Mouse (Mus musculus) embryonic fibroblast, embryonic 13.5 days (primary cell): Measurements from ENCODE around the gene Nt5c3. TPM values are rescaled to one million over a fixed set of nuclear protein-coding genes. Genes with fewer than 3 reads are reported as not detected.

Experiments
- H3K27ac ChIP-seq: 2 replicates; pipeline ENCODE4 v1.5.1; 2012; ENCODE audit warnings: low read length, control low read depth, inconsistent platforms; ENCODE audit not compliant: insufficient read depth
- H3K4me1 ChIP-seq: 2 replicates; pipeline ENCODE4 v1.6.1; 2011; ENCODE audit warnings: low read length; ENCODE audit not compliant: control insufficient read depth, insufficient read depth
- H3K4me3 ChIP-seq: 2 replicates; pipeline ENCODE4 v1.5.1; 2011; ENCODE audit warnings: mild to moderate bottlenecking, control low read depth, low read length; ENCODE audit not compliant: insufficient read depth
- CTCF ChIP-seq: IDR thresholded peaks from 2 replicates; pipeline ENCODE4 v1.5.1; 2011; ENCODE audit warnings: mild to moderate bottlenecking, control low read depth, low read length, moderate library complexity, borderline replicate concordance; ENCODE audit not compliant: insufficient read depth
- POLR2A ChIP-seq: IDR thresholded peaks from 2 replicates; pipeline ENCODE4 v1.6.1; 2011; ENCODE audit warnings: low read depth, mild to moderate bottlenecking, control low read depth, low read length, moderate library complexity
- polyA plus RNA-seq: library from polyadenylated mRNA; stranded (reverse); fragments of >200 nt; gene quantifications from 2 replicates; pipeline ENCODE4 v1.2.4, GENCODE M21; 2011; ENCODE audit warnings: low read depth; ENCODE audit not compliant: missing spikeins, insufficient read length

Nt5c3 gene
- polyA plus RNA-seq, 1 experiment: 27.0 TPM

- no peak for TF ChIP-seq CTCF
- TF ChIP-seq POLR2A: no peak
- H3K4me3 ChIP-seq: no peak overlapping the region
- H3K4me1 ChIP-seq: no peaks in the 10 kb centered on the region
- no peak overlapping the region for H3K27ac ChIP-seq
Observed at GRCm38 (mm10) chr6:56917578-56918368, 6.0 kb downstream of the Nt5c3 start.

GRCm38 (mm10) chr6:56916279-56916678 lies 7.5 kb downstream of the Nt5c3 start:
- H3K4me3 ChIP-seq: no peak overlapping the region
- no peak for TF ChIP-seq POLR2A
- no peak for TF ChIP-seq CTCF
- H3K4me1 ChIP-seq: no peaks in the 10 kb centered on the region
- no peak overlapping the region for H3K27ac ChIP-seq

GRCm38 (mm10) chr6:56913092-56913858 lies 10.5 kb downstream of the Nt5c3 start:
- Histone ChIP-seq H3K27ac (no peak overlapping the region), H3K4me3 (no peak overlapping the region), H3K4me1 (no peaks in the 10 kb centered on the region)
- TF ChIP-seq CTCF: no peak
- no peak for TF ChIP-seq POLR2A

GRCm38 (mm10) chr6:56910910-56911309 lies 12.8 kb downstream of the Nt5c3 start:
- no peak overlapping the region for H3K27ac ChIP-seq
- TF ChIP-seq POLR2A: no peak
- no peak for TF ChIP-seq CTCF
- no peaks in the 10 kb centered on the region for H3K4me1 ChIP-seq
- H3K4me3 ChIP-seq: no peak overlapping the region

GRCm38 (mm10) chr6:56908912-56909311 lies 14.8 kb downstream of the Nt5c3 start:
- Histone ChIP-seq H3K4me1 (no peaks in the 10 kb centered on the region; the same call in 1 of the 2 replicates), H3K4me3 (no peak overlapping the region), H3K27ac (no peak overlapping the region)
- TF ChIP-seq CTCF (peak; percentile 95), POLR2A (no peak)

GRCm38 (mm10) chr6:56908397-56908796 lies 15.3 kb downstream of the Nt5c3 start:
- TF ChIP-seq POLR2A: no peak
- TF ChIP-seq CTCF: no peak
- no peak overlapping the region for H3K4me3 ChIP-seq

GRCm38 (mm10) chr6:56907973-56908372 lies 15.8 kb downstream of the Nt5c3 start:
- Histone ChIP-seq H3K4me3 (no peak overlapping the region), H3K4me1 (no peaks in the 10 kb centered on the region; the same call in 1 of the 2 replicates), H3K27ac (no peak overlapping the region)
- TF ChIP-seq CTCF (no peak), POLR2A (no peak)

More at GRCm38 (mm10) chr6:56908397-56908796, 15.3 kb downstream of the Nt5c3 start:
- no peak overlapping the region for H3K27ac ChIP-seq
- H3K4me1 ChIP-seq: no peaks in the 10 kb centered on the region; the same call in 1 of the 2 replicates

GRCm38 (mm10) chr6:56906121-56906846 lies 17.4 kb downstream of the Nt5c3 start:
- no peak overlapping the region for H3K4me3 ChIP-seq
- H3K4me1 ChIP-seq: no peaks in the 10 kb centered on the region; the same call in 1 of the 2 replicates
- no peak overlapping the region for H3K27ac ChIP-seq
- TF ChIP-seq CTCF (no peak), POLR2A (no peak)

GRCm38 (mm10) chr6:56905486-56905885 lies 18.2 kb downstream of the Nt5c3 start:
- no peaks in the 10 kb centered on the region; the same call in 1 of the 2 replicates for H3K4me1 ChIP-seq
- H3K27ac ChIP-seq: no peak overlapping the region
- TF ChIP-seq POLR2A (no peak), CTCF (no peak)
- no peak overlapping the region for H3K4me3 ChIP-seq
